Mouse (Mus musculus) heart, embryonic 16.5 days (tissue): Measurements from ENCODE around the gene Mmp2. TPM values are rescaled to one million over a fixed set of nuclear protein-coding genes. Genes with fewer than 3 reads are reported as not detected.

Experiments
- ATAC-seq: fragments of 200-750 bp; cut with Nextera tagmentation; replicated peaks from 2 replicates; pipeline ENCODE4 v1.8.0; 2017; ENCODE audit warnings: moderate number of reproducible peaks; ENCODE audit not compliant: insufficient read depth, low FRiP score; ENCODE audit errors: extremely low read depth
- H3K27ac ChIP-seq: fragments of 300-500 bp; sonication (generic); 2 replicates; pipeline ENCODE4 v1.5.1; 2014; ENCODE audit warnings: mild to moderate bottlenecking, low read length, control low read depth, moderate library complexity
- H3K27me3 ChIP-seq: fragments of 300-500 bp; sonication (generic); 2 replicates; pipeline ENCODE4 v1.6.1; 2014; ENCODE audit warnings: low read length, mixed read lengths; ENCODE audit not compliant: control insufficient read depth, insufficient read depth
- H3K36me3 ChIP-seq: fragments of 300-500 bp; sonication (generic); 2 replicates; pipeline ENCODE4 v1.6.1; 2014; ENCODE audit not compliant: control insufficient read depth, insufficient read depth
- H3K4me1 ChIP-seq: fragments of 300-500 bp; sonication (generic); 2 replicates; pipeline ENCODE4 v1.6.1; 2014; ENCODE audit warnings: low read length, mixed read lengths; ENCODE audit not compliant: control insufficient read depth, insufficient read depth
- H3K4me2 ChIP-seq: fragments of 300-500 bp; sonication (generic); 2 replicates; pipeline ENCODE4 v1.6.1; 2014; ENCODE audit warnings: low read depth, mild to moderate bottlenecking, control low read depth, low read length
- H3K4me3 ChIP-seq: fragments of 300-500 bp; sonication (generic); 2 replicates; pipeline ENCODE4 v1.5.1; 2014; ENCODE audit warnings: mild to moderate bottlenecking, control low read depth, low read length
- H3K9ac ChIP-seq: fragments of 300-500 bp; sonication (generic); 2 replicates; pipeline ENCODE4 v1.6.1; 2014; ENCODE audit warnings: low read length, control low read depth
- H3K9me3 ChIP-seq: fragments of 300-500 bp; sonication (generic); replicated peaks from 2 replicates; pipeline ENCODE4 v1.6.1; 2016; ENCODE audit warnings: low read length; ENCODE audit not compliant: control insufficient read depth
- WGBS: fragments of 180-500 bp; shearing (Covaris S2); extraction: QIAGEN DNeasy Blood & Tissue Kit; methylation state at CpG from one replicate; pipeline ENCODE4 v1.1.7; 2014; 5-methylcytosine and 5-hydroxymethylcytosine counted together
- polyA plus RNA-seq: library from polyadenylated mRNA; unstranded; fragments of >200 nt; fragmentation: Nextera tagmentation; extraction: Ambion mirVana; gene quantifications from 2 replicates; pipeline ENCODE4 v1.2.1, GENCODE M21; 2015

Mmp2 gene
- polyA plus RNA-seq, 1 experiment from 2014 or later = 110 TPM

DNA sequence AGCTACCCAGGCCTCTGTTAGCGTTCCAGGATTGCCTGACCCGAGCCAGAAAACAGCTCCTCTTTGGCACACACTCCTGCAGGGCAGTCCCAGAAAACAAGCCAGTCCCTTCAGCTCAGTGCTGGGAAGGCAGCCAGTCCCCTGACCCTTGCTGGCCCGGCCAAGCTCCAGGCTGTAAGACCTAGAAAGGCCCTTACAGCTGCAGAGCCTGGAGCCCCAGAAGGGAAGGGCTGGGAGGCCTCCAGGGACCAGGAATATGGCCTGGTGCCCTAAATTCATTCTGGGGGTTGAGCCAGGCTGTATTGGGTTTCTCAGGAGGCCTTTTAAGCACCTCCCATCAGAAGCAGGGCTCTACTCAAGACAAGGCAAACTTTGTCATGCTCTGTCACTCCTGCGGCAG, 23.1 kb downstream of the Mmp2 start:
- no peak overlapping the region for H3K4me3 ChIP-seq
- peak overlapping the region; percentile 69 for H3K27ac ChIP-seq
- no peaks in the 10 kb centered on the region for H3K36me3 ChIP-seq
- H3K4me2 ChIP-seq = no peak overlapping the region
- H3K27me3 ChIP-seq = peaks cover 3% of the 10 kb centered on the region
- no peaks in the 10 kb centered on the region for H3K9me3 ChIP-seq
- no peak overlapping the region for H3K9ac ChIP-seq
- 52% methylated on average over 4 of the region's 4 CpGs for WGBS
- ATAC-seq = peak; percentile 69
- peaks cover 31% of the 10 kb centered on the region for H3K4me1 ChIP-seq

DNA sequence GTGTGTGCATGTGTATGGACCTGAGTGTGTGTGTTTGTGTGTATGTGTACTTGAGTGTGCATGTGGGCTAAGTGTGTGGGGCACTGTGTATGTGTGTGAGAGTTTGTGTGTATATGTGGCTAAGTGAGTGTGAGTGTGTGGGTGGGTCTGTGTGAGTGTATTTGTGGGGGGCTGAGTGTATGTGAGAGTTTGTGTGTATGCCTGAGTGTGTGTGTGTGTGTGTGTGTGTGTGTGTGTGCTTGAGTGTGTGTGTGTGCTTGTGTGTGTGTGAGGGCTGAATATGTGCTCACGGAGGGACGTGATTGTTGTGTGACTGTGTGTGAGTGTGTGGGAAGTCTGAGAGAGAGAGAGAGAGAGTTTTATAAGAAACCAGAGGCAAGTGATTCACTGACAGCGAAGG, 24.3 kb downstream of the Mmp2 start:
- WGBS = 88% methylated on average over 3 of the region's 3 CpGs
- no peak overlapping the region for H3K4me2 ChIP-seq
- no peaks in the 10 kb centered on the region for H3K36me3 ChIP-seq
- no peak for ATAC-seq
- no peak overlapping the region for H3K27ac ChIP-seq
- no peak overlapping the region for H3K4me3 ChIP-seq
- H3K9ac ChIP-seq = no peak overlapping the region
- peaks cover 2% of the 10 kb centered on the region; the same call in 1 of the 2 replicates for H3K9me3 ChIP-seq
- peaks cover 28% of the 10 kb centered on the region for H3K4me1 ChIP-seq
- peaks cover 10% of the 10 kb centered on the region for H3K27me3 ChIP-seq

DNA sequence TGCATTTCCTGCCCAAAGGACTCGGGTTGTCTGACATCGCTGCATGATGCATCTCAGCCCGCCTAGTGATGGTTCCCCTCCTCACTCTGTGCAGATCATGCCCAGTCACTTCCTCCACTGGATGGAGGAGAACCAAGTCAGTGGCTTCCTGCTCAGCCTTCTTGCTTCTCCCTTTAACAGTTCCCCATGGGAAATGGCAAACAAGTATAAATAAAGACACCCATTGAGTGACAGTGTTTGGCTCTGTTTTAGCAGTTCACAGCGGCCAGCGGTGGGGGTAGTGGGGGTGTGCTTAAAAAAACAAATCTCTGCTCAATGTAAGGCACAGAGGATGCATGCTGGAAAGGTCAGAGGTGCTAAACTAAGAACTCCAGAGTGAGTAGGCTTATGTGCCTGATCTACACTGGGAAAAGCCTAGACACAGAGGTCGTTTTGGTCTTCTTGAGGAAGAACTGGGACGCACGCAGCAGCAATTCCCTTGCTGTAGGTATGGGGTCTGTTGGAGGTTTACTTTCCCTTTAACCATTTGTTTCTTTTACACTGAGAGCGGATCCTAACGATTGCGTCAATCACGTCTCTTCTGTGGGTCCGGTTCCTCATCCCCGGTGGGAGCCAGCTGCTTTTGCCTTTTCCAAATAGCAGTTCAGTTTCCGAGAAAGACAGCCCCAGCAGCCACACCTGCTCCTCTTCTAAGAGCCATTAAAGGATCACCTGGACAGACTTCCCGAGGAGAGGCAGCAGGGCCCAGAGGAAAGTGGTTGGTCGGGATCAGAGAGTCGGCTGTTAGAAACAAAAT, 26.3 kb downstream of the Mmp2 start:
- no peak overlapping the region for H3K9ac ChIP-seq
- no peak overlapping the region for H3K4me3 ChIP-seq
- no peaks in the 10 kb centered on the region for H3K36me3 ChIP-seq
- H3K27ac ChIP-seq = no peak overlapping the region
- no peak overlapping the region for H3K4me2 ChIP-seq
- ATAC-seq = no peak
- H3K27me3 ChIP-seq = peaks cover 10% of the 10 kb centered on the region
- WGBS = 60% methylated on average over 18 of the region's 18 CpGs
- H3K4me1 ChIP-seq = peaks cover 13% of the 10 kb centered on the region
- peaks cover 4% of the 10 kb centered on the region; the same call in 1 of the 2 replicates for H3K9me3 ChIP-seq

DNA sequence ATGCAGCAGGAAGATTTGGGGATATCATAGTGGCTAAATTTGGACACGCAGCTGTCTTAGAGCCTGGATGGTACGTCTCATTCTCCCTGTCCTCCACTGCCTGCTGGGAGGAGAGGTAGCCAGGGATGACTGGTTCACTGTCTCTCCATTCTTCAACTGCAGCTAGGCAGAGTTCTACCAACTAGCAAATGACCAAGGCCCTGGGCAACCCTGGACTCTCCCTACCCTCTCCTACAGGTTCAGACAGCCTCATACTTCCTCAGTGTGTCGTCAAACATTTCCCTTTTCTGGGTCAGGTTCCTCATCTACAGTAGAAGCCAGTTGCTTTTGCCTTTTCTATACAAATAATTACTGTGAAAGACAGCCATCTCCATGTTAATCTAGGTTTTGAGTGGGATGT, 27.6 kb downstream of the Mmp2 start:
- peak overlapping the region; percentile 63; the same call in 1 of the 2 replicates for H3K4me3 ChIP-seq
- H3K9me3 ChIP-seq = peaks cover 4% of the 10 kb centered on the region; the same call in 1 of the 2 replicates
- peak overlapping the region; percentile 84 for H3K4me2 ChIP-seq
- 79% methylated on average over 3 of the region's 3 CpGs for WGBS
- peaks cover 13% of the 10 kb centered on the region for H3K4me1 ChIP-seq
- no peaks in the 10 kb centered on the region for H3K36me3 ChIP-seq
- no peak for ATAC-seq
- H3K9ac ChIP-seq = no peak overlapping the region
- no peak overlapping the region for H3K27ac ChIP-seq
- H3K27me3 ChIP-seq = peaks cover 10% of the 10 kb centered on the region

DNA sequence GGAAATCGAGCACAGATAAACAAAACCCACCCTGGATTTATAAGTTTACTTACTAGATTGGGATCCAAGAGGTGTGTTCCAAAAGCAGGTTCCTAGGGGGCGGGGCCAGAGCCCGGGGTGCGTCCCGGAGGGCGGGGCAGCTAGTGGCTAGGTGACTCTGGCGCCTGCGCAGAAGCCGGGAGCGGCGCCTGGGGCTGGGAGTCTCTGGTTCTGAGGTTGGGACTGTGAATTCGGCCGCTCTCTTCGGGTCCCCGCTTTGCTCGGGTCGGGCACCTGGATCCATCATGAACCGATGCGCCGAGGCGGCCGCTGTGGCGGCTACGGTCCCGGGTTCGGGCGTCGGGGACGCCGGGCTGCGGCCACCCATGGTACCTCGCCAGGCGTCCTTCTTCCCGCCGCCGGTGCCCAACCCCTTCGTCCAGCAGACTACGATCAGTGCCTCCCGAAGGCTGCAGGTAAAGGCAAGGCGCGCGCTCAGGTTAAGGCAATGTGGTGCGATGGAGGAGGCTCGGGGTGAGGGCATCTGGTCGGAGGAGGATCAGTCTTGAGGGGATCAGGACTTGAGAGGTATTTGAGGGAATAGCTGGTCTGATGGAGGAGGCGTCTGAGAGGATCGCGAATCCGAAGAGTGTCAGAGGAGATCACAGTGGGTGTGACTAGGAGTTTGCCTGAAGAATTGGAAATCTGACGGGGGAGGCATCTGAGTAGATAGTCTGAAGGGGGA, 28.2 kb downstream of the Mmp2 start, which contains the start of gene Lpcat2:
TSS of gene Lpcat2 (plus strand) at position 169 of the 724 bp plus-strand sequence.
- Histone ChIP-seq H3K4me1 (peaks cover 10% of the 10 kb centered on the region), H3K4me2 (peak within 1 kb of the TSS; percentile 84), H3K27ac (no peak within 1 kb of the TSS; the same call in 1 of the 2 replicates), H3K9ac (peak within 1 kb of the TSS; percentile 75), H3K36me3 (no peaks in the 10 kb centered on the region), H3K9me3 (peaks cover 4% of the 10 kb centered on the region; the same call in 1 of the 2 replicates), H3K4me3 (peak within 1 kb of the TSS; percentile 63), H3K27me3 (peaks cover 10% of the 10 kb centered on the region)
- under 1% methylated on average over 50 of the region's 50 CpGs for WGBS
- 0 out of 2 replicates have a peak, but pooled peaks have one; percentile 39 for ATAC-seq

DNA sequence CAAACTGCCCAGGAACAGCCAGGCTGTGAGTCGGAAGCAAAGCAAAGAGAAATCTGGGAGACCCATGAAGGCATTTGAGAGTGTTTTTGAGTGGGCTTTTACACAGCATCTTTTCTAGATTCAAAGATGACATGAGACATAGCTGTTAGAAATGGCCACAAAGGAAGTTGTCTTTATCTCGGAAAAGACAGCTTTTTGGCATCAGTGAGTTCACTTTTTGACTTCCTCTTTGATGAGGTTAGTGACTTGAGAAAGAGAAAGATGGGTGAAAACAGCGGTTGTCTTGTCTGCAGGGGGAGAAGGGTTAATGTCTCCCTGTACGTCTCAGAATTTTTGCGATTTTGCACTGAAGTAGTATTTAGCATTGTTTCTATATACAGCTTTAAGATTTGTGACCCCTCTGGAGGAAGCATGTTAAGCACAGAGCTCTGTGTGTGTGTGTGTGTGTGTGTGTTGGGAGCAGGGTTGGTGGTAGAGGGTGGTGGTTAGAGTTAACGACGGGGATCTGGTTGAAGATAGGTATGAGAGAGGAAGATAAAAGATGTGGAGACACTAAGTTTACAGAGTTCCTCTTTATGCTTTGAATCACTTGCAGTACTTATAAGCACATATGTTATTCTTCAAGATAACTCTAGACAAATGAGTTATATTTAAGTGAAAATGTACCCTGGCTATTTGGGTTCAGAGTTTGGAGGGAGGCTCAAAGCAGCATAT, 29.3 kb downstream of the Mmp2 start:
- H3K36me3 ChIP-seq = no peaks in the 10 kb centered on the region
- 73% methylated on average over 7 of the region's 7 CpGs for WGBS
- H3K27me3 ChIP-seq = peaks cover 10% of the 10 kb centered on the region
- peak overlapping the region; percentile 63 for H3K4me3 ChIP-seq
- H3K4me1 ChIP-seq = peaks cover 6% of the 10 kb centered on the region; the same call in 1 of the 2 replicates
- H3K9ac ChIP-seq = no peak overlapping the region
- H3K4me2 ChIP-seq = peak overlapping the region; percentile 84
- H3K9me3 ChIP-seq = peaks cover 4% of the 10 kb centered on the region; the same call in 1 of the 2 replicates
- no peak for ATAC-seq
- no peak overlapping the region; the same call in 1 of the 2 replicates for H3K27ac ChIP-seq

DNA sequence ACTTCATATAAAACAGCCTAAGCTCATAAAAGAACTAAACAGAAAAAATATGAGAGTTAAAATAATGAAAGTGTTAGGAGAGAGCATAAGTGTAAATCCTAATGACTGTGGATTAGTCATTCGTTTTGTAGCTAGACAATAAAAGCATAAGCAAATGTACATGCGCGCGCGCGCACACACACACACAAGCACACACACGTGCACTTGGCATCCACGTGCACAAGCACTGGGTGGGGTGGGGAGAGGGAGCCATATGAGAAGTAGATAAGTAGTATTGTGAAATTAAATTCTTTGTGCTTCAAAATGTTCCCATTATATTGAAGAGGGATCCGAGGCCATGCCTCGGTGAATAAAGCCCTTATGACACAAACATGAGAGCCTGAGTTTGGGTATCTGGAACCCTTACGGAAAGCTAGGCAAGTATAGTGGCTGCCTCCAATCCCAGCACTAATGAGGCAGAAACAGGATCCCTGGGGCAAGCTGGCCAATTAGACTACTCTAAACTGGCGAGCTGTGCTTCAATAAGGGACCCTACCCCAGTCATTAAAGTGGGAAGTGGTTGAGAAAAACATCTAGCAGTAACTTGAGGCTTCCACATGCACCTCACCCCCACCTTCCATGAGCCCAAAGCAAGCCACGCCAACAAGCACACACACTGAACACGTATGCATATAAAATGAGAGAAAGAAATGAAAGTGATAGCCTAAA, 31.5 kb downstream of the Mmp2 start:
- Histone ChIP-seq H3K27ac (no peak overlapping the region), H3K27me3 (peaks cover 7% of the 10 kb centered on the region; the same call in 1 of the 2 replicates), H3K9ac (no peak overlapping the region), H3K9me3 (peaks cover 4% of the 10 kb centered on the region; the same call in 1 of the 2 replicates), H3K4me3 (no peak overlapping the region), H3K36me3 (no peaks in the 10 kb centered on the region), H3K4me2 (no peak overlapping the region), H3K4me1 (peaks cover 4% of the 10 kb centered on the region; the same call in 1 of the 2 replicates)
- 90% methylated on average over 14 of the region's 14 CpGs for WGBS
- ATAC-seq = no peak

DNA sequence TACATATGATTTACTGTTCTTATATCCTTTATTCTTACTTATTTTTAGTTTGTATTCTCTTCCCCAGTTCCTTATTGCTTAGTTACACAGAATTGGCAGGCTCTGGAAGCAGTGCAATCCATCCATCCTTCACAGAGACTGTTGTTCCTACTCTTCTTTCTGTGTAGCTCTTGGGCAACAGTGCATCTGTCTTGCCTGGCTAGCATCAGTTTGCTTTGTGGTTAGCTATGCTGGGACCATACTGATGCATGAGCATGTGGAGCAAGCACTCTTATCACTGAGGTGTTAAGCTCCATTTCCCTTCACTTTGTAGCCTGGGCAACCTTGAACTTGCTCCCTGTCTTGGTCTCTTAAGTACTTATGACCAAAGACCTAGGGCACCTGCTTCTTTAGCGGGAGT, 34.9 kb downstream of the Mmp2 start:
- Histone ChIP-seq H3K9me3 (no peaks in the 10 kb centered on the region), H3K27me3 (no peaks in the 10 kb centered on the region), H3K4me3 (no peak overlapping the region), H3K4me2 (no peak overlapping the region), H3K4me1 (no peaks in the 10 kb centered on the region), H3K27ac (no peak overlapping the region), H3K9ac (no peak overlapping the region), H3K36me3 (no peaks in the 10 kb centered on the region)
- no peak for ATAC-seq
- 86% methylated on average over 1 of the region's 1 CpGs for WGBS
